Mouse (Mus musculus) layer of hippocampus, adult 9-10 months (tissue): ENCODE measurements around the gene C87414.
"Not testable (repeated sequence)": the region's sequence is repeated elsewhere in the genome, so short reads cannot be mapped to it uniquely, and the experiment has no call there.

ENCODE experiments used
- DNase-seq: peaks from one replicate; pipeline ENCODE4 v3.0.0; 2022; ENCODE audit warnings: low spot score

Gene C87414

DNA sequence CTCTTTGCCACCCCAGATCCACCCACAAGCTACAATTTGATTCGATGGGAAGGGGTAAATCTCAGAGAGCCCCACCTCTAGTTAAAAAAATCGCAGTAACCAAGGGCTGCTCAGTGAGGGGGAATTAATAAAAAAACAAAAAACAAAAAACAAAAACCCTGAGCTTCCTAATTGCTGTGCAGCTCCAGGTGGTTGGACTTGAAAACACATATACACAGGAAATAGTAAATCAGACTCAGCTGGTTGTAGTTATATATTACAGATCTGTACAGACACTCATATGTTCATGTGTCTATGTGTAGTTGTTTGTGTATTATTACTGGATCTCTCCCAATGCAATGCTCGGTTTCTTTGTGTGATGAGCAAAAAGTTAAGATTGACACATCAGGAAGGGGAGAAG is at the start of gene C87414:
C87414 (minus strand) TSS at position 101 of the 400 bp plus-strand sequence.
- DNase-seq: not testable (repeated sequence)

DNA sequence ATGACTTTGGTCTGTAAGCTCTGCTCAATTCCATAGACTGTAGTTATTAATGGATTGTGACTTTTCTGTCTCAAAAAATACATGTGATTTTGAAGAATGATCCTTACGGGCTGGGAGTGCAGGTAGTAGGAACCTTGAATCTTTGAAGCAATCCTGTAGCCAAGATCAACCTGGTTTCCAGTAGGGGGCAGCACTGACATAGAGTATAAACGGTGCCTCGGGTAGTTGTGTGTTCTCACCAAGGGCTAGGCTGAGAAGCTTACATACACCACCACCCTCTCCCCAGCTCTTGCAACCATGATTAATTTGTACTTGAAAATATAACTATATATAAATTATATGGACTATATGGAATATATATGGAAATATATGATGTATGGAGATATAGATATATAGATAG is 13.3 kb upstream of the C87414 start:
- DNase-seq: not testable (repeated sequence)
